Mouse (Mus musculus) bone marrow macrophage, adult 2 months (primary cell): ENCODE measurements around the gene Med14.

Source experiments
- CTCF ChIP-seq: IDR thresholded peaks from 2 replicates; pipeline ENCODE4 v1.5.1; 2012; ENCODE audit warnings: low read depth, mild to moderate bottlenecking, low read length, moderate library complexity
- POLR2A ChIP-seq: IDR thresholded peaks from 2 replicates; pipeline ENCODE4 v1.6.1; 2012; ENCODE audit warnings: mild to moderate bottlenecking, low read depth, low read length, borderline replicate concordance

GRCm38 (mm10) chrX:12740396-12740795 is 21.5 kb downstream of the Med14 start:
- TF ChIP-seq CTCF (no peak), POLR2A (no peak)
